Mouse (Mus musculus) olfactory bulb, adult 2 months (tissue): ENCODE data around the gene Edil3. TPM values are rescaled to one million over a fixed set of nuclear protein-coding genes. Genes with fewer than 3 reads are reported as not detected.

Experiments
- H3K27ac ChIP-seq: fragments of 200-500 bp; 2 replicates; pipeline ENCODE4 v1.5.1; 2012; ENCODE audit warnings: low read depth, low read length; ENCODE audit not compliant: insufficient read depth
- H3K4me1 ChIP-seq: fragments of 200-500 bp; 2 replicates; pipeline ENCODE4 v1.6.1; 2012; ENCODE audit warnings: low read length; ENCODE audit not compliant: control insufficient read depth, insufficient read depth
- H3K4me3 ChIP-seq: fragments of 200-500 bp; 2 replicates; pipeline ENCODE4 v1.5.1; 2012; ENCODE audit warnings: mild to moderate bottlenecking, low read depth, low read length, moderate library complexity; ENCODE audit not compliant: insufficient read depth
- CTCF ChIP-seq: fragments of 200-500 bp; IDR thresholded peaks from 2 replicates; pipeline ENCODE4 v1.5.1; 2012; ENCODE audit warnings: low read depth, mild to moderate bottlenecking, low read length, moderate library complexity; ENCODE audit not compliant: insufficient read depth
- POLR2A ChIP-seq: fragments of 200-500 bp; IDR thresholded peaks from 2 replicates; pipeline ENCODE4 v1.6.1; 2012; ENCODE audit warnings: mild to moderate bottlenecking, low read depth, low read length, moderate library complexity; ENCODE audit not compliant: insufficient read depth
- WGBS: fragments of 180-500 bp; shearing (Covaris S2); methylation state at CpG from one replicate; pipeline ENCODE4 v1.1.7; 2018; 5-methylcytosine and 5-hydroxymethylcytosine counted together
- polyA plus RNA-seq: library from polyadenylated mRNA; stranded (reverse); fragments of >200 nt; gene quantifications from 2 replicates; pipeline ENCODE4 v1.2.4, GENCODE M21; 2012; ENCODE audit warnings: low replicate concordance; ENCODE audit not compliant: missing spikeins, insufficient read depth, insufficient read length

Gene Edil3
- polyA plus RNA-seq, 1 experiment, result 78.5 TPM

DNA sequence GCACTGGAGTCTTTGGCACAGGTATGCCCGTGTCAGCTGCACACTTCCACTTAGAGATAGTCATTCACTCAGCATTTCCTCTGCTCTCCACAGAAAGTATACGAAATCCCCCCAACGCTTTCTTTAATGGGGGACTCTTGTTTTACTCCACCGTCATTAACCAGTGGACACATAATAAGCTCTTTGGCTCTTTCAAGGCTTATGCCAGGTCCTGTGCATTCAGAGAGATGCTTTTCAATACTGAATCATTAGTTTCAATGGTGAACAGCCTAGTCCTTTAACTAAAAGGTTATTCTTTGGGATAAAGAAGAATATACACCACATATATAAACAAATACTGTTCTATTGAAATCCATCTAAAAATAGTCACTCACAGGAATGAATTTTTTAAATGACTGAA, 541.0 kb downstream of the Edil3 start:
- Histone ChIP-seq H3K27ac (no peak overlapping the region), H3K4me3 (no peak overlapping the region), H3K4me1 (no peaks in the 10 kb centered on the region)
- whole genome bisulfite sequencing, result 44% methylated on average over 4 of the region's 4 CpGs
- TF ChIP-seq CTCF (no peak), POLR2A (no peak)

DNA sequence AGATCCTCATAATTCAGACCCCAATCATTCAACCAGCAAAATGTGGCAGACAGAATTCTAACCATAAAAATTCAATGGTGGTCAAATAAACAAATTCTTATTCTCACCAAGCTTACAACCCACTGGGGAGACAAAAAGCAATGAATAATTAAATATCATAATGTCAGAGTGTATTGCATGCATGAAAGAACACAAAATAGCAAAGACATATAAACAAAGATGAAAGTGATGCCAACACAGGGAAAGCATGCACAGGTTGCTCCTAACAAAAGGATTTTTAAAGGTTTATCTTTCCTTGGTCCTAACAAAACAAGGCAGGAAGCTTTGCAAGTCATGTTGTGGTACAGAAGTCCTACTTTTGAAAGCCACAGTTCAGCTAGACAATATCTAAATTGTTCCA, 550.0 kb downstream of the Edil3 start:
- no peak overlapping the region for H3K27ac ChIP-seq
- no peak overlapping the region for H3K4me3 ChIP-seq
- no peaks in the 10 kb centered on the region for H3K4me1 ChIP-seq
- TF ChIP-seq CTCF, result no peak
- TF ChIP-seq POLR2A, result no peak

GRCm38 (mm10) chr13:89371656-89372240, 550.5 kb downstream of the Edil3 start:
- Histone ChIP-seq H3K4me3 (no peak overlapping the region), H3K4me1 (no peaks in the 10 kb centered on the region), H3K27ac (no peak overlapping the region)
- WGBS, result 72% methylated on average over 5 of the region's 5 CpGs
- TF ChIP-seq POLR2A (no peak), CTCF (no peak)
